ENCODE assay signal across 12 mouse cellular contexts in the genomic region with DNA sequence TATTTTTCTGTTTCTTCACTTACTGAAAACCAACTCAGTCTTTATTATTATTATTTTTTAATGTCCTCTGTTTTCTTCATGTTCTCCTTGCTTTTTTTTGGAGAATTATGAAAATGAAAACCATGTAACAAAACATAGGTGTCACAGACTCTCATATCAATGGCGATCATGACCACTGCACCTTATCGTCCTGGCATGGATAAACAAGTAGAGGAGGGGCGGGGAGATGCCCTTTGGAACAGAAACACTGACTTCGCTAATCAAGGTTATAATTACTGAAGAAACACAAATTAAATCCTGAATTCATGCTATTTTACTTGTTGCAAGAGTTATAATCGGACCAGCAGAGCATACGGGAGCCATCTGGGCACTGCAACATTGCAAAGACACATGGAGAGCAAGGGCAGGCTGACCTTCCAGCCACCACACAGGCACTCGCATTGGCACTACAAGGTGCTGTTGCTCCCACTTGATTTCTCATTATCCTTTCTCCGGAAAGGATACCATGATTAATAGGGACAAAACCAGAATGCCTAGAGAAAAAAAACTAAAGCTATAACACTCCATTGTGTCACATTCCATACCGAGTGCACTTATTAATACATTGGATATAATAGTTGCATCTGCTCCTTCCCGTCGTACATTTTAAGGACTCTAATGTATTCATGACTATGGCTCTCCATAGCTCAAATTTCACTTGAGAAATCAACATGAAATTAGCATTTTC.
DNase-seq lines count a peak whose midpoint lies in the region; ATAC-seq and TF ChIP-seq lines count a peak whose summit lies in the region.
"Had no signal": no experiment of that assay in that cellular context is flagged by ENCODE, and none has a peak within 500 bp of the region (broad histone marks: within the 10 kb centered on the region; RNA-seq: fewer than 3 reads in every experiment).

No protein-coding gene starts in this region.

- intact Hi-C loops in left cerebral cortex, adult 2 months (cut with DNase I) = loop anchor here (5.0 kb wide), 1 partner anchor 175 kb away; no protein-coding TSS in a partner anchor

- H3K27ac ChIP-seq in left cerebral cortex, adult 2 months = peak overlapping the region; percentile 19; the same call in 1 of the 2 replicates
- H3K27ac ChIP-seq in forebrain, embryonic 16.5 days (ENCODE audit: low read length) = peak overlapping the region; percentile 74
- H3K27ac ChIP-seq in midbrain, embryonic 16.5 days (ENCODE audit: low read length) = peak overlapping the region; percentile 59
- H3K27ac ChIP-seq: liver, embryonic 12.5 days had no signal

- no peak for DNase-seq in left cerebral cortex, adult 2 months (ENCODE audit: extremely low spot score in 1 of 2, low spot score in 2 of 2)
- DNase-seq in left cerebral cortex, adult 11 months (ENCODE audit: low spot score) = no peak
- DNase-seq in cerebellum, adult 8-10 months = peak; percentile 64
- no peak for DNase-seq in kidney, adult 9 months
- DNase-seq in thymus, postnatal 4 days = no peak
- DNase-seq: heart, postnatal 36 days; kidney, postnatal 25 days; lung, postnatal 36 days had no signal

- H3K36me3 ChIP-seq in forebrain, embryonic 16.5 days (ENCODE audit: control insufficient read depth, insufficient read depth) = no peaks in the 10 kb centered on the region
- H3K36me3 ChIP-seq in midbrain, embryonic 16.5 days (ENCODE audit: control insufficient read depth, insufficient read depth, low read length) = no peaks in the 10 kb centered on the region
- H3K36me3 ChIP-seq: liver, embryonic 12.5 days had no signal

- H3K27me3 ChIP-seq in forebrain, embryonic 16.5 days (replicated peaks; ENCODE audit: control insufficient read depth, insufficient read depth, low read length) = no peaks in the 10 kb centered on the region
- H3K27me3 ChIP-seq in midbrain, embryonic 16.5 days (ENCODE audit: control insufficient read depth, insufficient read depth, low read depth, low read length) = no peaks in the 10 kb centered on the region
- H3K27me3 ChIP-seq: liver, embryonic 12.5 days had no signal

- peak; percentile 76 for ATAC-seq in forebrain, embryonic 16.5 days
- peak; percentile 49 for ATAC-seq in midbrain, embryonic 16.5 days
- no peak for ATAC-seq in monocyte, adult 5-6 weeks (replicated peaks; ENCODE audit: insufficient number of reproducible peaks, low FRiP score, low TSS enrichment, poor library complexity, severe bottlenecking)
- ATAC-seq: liver, embryonic 12.5 days had no signal

- H3K9me3 ChIP-seq in forebrain, embryonic 16.5 days (ENCODE audit: control insufficient read depth, low read length) = no peaks in the 10 kb centered on the region
- no peaks in the 10 kb centered on the region for H3K9me3 ChIP-seq in midbrain, embryonic 16.5 days (replicated peaks; ENCODE audit: control insufficient read depth, low read length, poor library complexity, severe bottlenecking)
- H3K9me3 ChIP-seq: liver, embryonic 12.5 days had no signal

- H3K4me3 ChIP-seq in left cerebral cortex, adult 2 months = peak overlapping the region; percentile 33
- peak overlapping the region; percentile 21; the same call in 1 of the 2 replicates for H3K4me3 ChIP-seq in forebrain, embryonic 16.5 days (replicated peaks; ENCODE audit: low read length)
- peak overlapping the region; percentile 14; the same call in 1 of the 2 replicates for H3K4me3 ChIP-seq in midbrain, embryonic 16.5 days (ENCODE audit: low read depth, low read length)
- H3K4me3 ChIP-seq: liver, embryonic 12.5 days had no signal

- H3K9ac ChIP-seq in forebrain, embryonic 16.5 days (replicated peaks; ENCODE audit: low read depth, low read length) = no peak overlapping the region
- H3K9ac ChIP-seq in midbrain, embryonic 16.5 days (ENCODE audit: low read depth, low read length) = peak overlapping the region; percentile 42; the same call in 1 of the 2 replicates
- H3K9ac ChIP-seq: liver, embryonic 12.5 days had no signal

- TF ChIP-seq CTCF in left cerebral cortex, adult 2 months (IDR thresholded peaks at IDR 0.05) = no peak

- H3K4me1 ChIP-seq in forebrain, embryonic 16.5 days (replicated peaks; ENCODE audit: control insufficient read depth, insufficient read depth, low read length) = peaks cover 19% of the 10 kb centered on the region
- H3K4me1 ChIP-seq in midbrain, embryonic 16.5 days (ENCODE audit: control insufficient read depth, insufficient read depth, low read length) = peaks cover 9% of the 10 kb centered on the region; the same call in 1 of the 2 replicates

- H3K4me2 ChIP-seq in forebrain, embryonic 16.5 days (ENCODE audit: low read length) = peak overlapping the region; percentile 47
- H3K4me2 ChIP-seq in midbrain, embryonic 16.5 days (ENCODE audit: low read length) = peak overlapping the region; percentile 48
- H3K4me2 ChIP-seq: liver, embryonic 12.5 days had no signal

- WGBS in forebrain, embryonic 16.5 days = 37% methylated on average over 11 of the region's 11 CpGs
- WGBS in midbrain, embryonic 16.5 days = 56% methylated on average over 11 of the region's 11 CpGs

Comparison
In these comparisons a context has a peak if more than half of its experiments do, and no peak if none do; other contexts are left out.
1. H3K27ac ChIP-seq: peak in every context shown above with its lines; median percentile 74 in forebrain, embryonic 16.5 days; 59 in midbrain, embryonic 16.5 days; 19 in left cerebral cortex, adult 2 months.